Mouse (Mus musculus): ENCODE results near the gene AC134908.4. TPM values are rescaled to one million over a fixed set of nuclear protein-coding genes. Genes with fewer than 3 reads are reported as not detected.

Gene AC134908.4
- total and polyA plus RNA-seq, 2 experiments from 2014 or later: not detected

DNA sequence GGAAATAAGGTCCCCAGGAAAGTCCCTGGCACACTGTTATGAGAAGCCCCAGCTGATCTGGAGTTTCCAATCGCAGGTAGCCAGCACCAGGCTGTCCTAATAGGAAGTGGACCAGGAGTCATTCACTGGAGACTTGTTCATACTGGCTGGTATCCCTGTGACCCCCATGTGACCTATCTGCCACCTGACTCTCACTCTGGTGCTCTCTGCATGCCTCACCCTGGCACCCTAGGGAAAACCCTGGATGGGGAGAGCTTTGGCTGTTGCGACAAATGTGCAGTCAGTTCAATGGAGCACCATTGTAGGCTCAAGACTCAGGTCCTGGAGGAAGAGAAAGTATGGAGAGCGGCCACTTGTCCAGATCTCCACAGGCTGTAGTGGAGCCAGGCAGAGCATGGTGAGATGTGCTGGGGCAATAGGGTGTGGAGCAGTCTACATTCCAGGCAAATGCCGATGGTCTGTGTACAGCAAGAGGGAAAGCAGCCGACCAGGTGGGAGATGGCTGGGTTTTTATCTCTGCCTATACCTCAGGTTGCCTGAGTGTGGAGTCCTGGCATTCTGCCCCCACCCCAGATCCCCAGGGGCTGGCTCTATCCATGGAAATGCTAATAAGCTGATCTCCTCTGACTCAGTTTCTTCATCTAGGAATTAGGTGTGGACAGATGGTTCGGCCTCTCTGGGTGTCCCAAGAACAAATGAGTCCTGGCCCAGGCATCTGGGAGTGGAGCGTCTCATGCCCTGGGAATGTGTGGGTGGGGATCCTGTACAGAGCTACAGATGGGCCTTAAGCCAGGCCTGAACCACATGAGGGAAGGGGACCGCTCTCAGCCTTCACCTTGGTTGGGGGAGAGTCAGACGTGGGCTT lies 38.8 kb downstream of the AC134908.4 start:
- WGBS: 74% methylated on average over 9 of the region's 9 CpGs
- Histone ChIP-seq H3K9ac (no peak overlapping the region), H3K4me1 (ENCODE audit: insufficient read depth) (no peaks in the 10 kb centered on the region), H3K27ac (ENCODE audit: low read depth, low read length) (no peak overlapping the region), H3K9me3 (ENCODE audit: low read length) (no peaks in the 10 kb centered on the region), H3K4me2 (ENCODE audit: low read depth) (no peak overlapping the region), H3K27me3 (ENCODE audit: insufficient read depth, low read length) (no peaks in the 10 kb centered on the region), H3K4me3 (ENCODE audit: low read depth, low read length) (no peak overlapping the region), H3K36me3 (ENCODE audit: insufficient read depth) (no peaks in the 10 kb centered on the region)
- no peak for DNase-seq
- ATAC-seq: no peak
- no peak for TF ChIP-seq CTCF (IDR thresholded peaks at IDR 0.05; ENCODE audit: low read depth)

DNA sequence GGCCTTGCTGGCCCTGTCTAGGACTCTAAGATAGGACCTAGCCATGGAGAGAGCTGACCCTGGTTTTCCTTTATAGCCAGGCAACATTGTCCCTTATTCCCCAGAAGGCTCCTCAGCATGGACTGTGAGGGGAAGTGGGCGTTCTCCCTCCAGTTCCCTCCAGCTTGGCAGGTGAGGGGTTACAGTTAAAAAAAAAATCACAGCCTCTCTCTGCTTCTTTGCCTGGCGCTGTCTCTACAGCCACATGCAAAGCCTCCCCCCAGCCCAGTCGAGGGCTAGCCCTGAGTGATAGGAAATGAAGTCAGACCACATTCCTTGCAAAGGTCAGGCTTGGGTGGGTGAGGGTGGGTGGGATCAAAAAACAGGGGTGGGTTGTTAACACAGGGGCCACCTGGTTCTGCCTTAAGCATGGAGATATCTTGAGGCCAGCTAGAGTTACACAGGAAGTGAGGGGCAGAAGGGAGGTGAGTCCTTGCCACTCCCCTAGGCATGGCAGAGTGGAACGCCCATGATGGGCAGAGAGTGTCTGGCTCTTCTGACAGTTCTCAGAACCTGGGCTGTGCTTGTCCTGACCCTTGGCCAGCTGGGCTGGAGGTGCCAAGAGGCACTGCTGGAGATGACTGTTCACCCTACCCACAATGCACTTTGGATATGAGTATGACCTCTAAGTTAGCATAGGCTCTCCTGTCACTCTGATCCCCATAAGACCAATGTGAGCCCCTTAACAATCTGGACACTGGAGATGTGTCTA lies 39.7 kb downstream of the AC134908.4 start:
- no peaks in the 10 kb centered on the region for H3K36me3 ChIP-seq (ENCODE audit: insufficient read depth)
- H3K4me1 ChIP-seq (ENCODE audit: insufficient read depth): no peaks in the 10 kb centered on the region
- no peak overlapping the region for H3K4me2 ChIP-seq (ENCODE audit: low read depth)
- ATAC-seq: no peak
- no peak for DNase-seq
- no peak overlapping the region for H3K27ac ChIP-seq (ENCODE audit: low read depth, low read length)
- TF ChIP-seq CTCF (IDR thresholded peaks at IDR 0.05; ENCODE audit: low read depth): no peak
- no peaks in the 10 kb centered on the region for H3K27me3 ChIP-seq (ENCODE audit: insufficient read depth, low read length)
- WGBS: 66% methylated on average over 4 of the region's 4 CpGs
- H3K9me3 ChIP-seq (ENCODE audit: low read length): no peaks in the 10 kb centered on the region
- H3K4me3 ChIP-seq (ENCODE audit: low read depth, low read length): no peak overlapping the region
- H3K9ac ChIP-seq: no peak overlapping the region

DNA sequence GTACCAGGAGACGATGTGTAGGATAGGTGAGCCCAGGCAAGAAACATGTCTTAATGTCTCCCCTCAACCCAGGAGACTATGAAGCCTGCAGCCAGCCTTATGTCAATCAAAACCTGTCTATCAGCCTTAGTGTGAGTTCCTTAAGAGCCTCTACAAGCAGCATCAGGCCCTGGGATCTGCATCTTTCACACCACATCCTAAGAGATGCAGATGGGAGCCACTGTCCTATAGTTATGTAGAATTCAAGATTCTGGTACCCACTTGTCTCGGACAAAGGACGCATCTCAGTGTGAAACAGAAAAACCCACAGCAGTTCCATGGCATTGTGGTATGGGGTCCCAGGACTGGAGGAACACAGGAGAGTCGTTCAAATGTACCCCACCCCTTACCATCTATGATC lies 40.4 kb downstream of the AC134908.4 start:
- no peaks in the 10 kb centered on the region for H3K27me3 ChIP-seq (ENCODE audit: insufficient read depth, low read length)
- DNase-seq: no peak
- H3K27ac ChIP-seq (ENCODE audit: low read depth, low read length): no peak overlapping the region
- H3K4me1 ChIP-seq (ENCODE audit: insufficient read depth): no peaks in the 10 kb centered on the region
- H3K9me3 ChIP-seq (ENCODE audit: low read length): no peaks in the 10 kb centered on the region
- no peak for ATAC-seq
- TF ChIP-seq CTCF (IDR thresholded peaks at IDR 0.05; ENCODE audit: low read depth): no peak
- H3K36me3 ChIP-seq (ENCODE audit: insufficient read depth): no peaks in the 10 kb centered on the region
- no peak overlapping the region for H3K4me3 ChIP-seq (ENCODE audit: low read depth, low read length)
- 80% methylated on average over 4 of the region's 4 CpGs for WGBS
- H3K9ac ChIP-seq: no peak overlapping the region
- no peak overlapping the region for H3K4me2 ChIP-seq (ENCODE audit: low read depth)

DNA sequence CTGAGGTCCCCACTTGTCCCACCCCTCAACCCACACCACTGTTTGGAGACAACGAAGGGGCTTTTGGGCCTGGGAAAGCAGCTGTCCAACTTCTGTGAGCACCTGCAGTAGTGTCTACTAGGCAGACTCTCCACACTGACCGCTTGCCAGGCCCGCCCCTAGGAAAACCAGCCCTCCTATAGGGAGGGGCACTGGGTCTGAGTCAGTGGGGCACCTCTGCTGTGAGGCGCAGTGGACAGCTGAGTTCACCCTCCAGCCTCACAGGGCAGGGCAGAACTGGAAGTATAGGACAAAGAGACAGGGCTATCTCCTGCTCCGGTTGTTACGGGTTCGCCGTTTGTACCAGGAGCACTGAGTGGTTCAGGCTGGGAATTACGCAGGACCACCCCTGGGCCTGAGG lies 41.2 kb downstream of the AC134908.4 start, which contains the start of gene Msln:
Gene Msln (minus strand): TSS at position 138 of the 400 bp plus-strand sequence.
- Histone ChIP-seq H3K27ac (ENCODE audit: low read depth, low read length) (no peak within 1 kb of the TSS), H3K9me3 (ENCODE audit: low read length) (no peaks in the 10 kb centered on the region), H3K36me3 (ENCODE audit: insufficient read depth) (no peaks in the 10 kb centered on the region), H3K4me1 (ENCODE audit: insufficient read depth) (no peaks in the 10 kb centered on the region), H3K4me3 (ENCODE audit: low read depth, low read length) (no peak within 1 kb of the TSS), H3K4me2 (ENCODE audit: low read depth) (no peak within 1 kb of the TSS), H3K27me3 (ENCODE audit: insufficient read depth, low read length) (no peaks in the 10 kb centered on the region), H3K9ac (no peak within 1 kb of the TSS)
- ATAC-seq (no peak), DNase-seq (no peak)
- WGBS: 83% methylated on average over 9 of the region's 9 CpGs
- TF ChIP-seq CTCF (IDR thresholded peaks at IDR 0.05; ENCODE audit: low read depth): no peak

DNA sequence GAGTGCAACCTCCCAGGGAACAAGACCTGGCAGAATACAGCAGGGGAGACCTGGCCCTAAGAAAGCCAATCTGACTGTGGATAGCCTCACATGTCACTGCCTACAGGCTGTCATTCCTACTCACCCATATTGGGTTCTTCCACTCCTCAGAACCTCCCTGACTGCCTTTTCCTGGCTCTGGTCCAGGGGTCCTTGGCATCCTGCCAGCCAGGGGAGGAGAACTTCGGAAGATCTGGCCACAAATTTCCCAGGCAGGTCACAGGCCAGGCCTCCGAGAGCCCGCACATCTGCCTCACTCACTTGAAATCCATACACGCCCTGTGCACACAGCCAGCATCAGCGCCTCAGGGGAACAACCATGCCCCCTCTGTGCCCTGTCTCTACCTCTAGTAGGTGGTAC lies 44.0 kb downstream of the AC134908.4 start:
- peak; percentile 12 for DNase-seq
- no peak overlapping the region for H3K9ac ChIP-seq
- no peak overlapping the region for H3K4me2 ChIP-seq (ENCODE audit: low read depth)
- TF ChIP-seq CTCF (IDR thresholded peaks at IDR 0.05; ENCODE audit: low read depth): no peak
- no peaks in the 10 kb centered on the region for H3K9me3 ChIP-seq (ENCODE audit: low read length)
- no peaks in the 10 kb centered on the region for H3K36me3 ChIP-seq (ENCODE audit: insufficient read depth)
- H3K27me3 ChIP-seq (ENCODE audit: insufficient read depth, low read length): no peaks in the 10 kb centered on the region
- no peak overlapping the region for H3K4me3 ChIP-seq (ENCODE audit: low read depth, low read length)
- no peak for ATAC-seq
- H3K4me1 ChIP-seq (ENCODE audit: insufficient read depth): no peaks in the 10 kb centered on the region
- H3K27ac ChIP-seq (ENCODE audit: low read depth, low read length): no peak overlapping the region
- 30% methylated on average over 5 of the region's 5 CpGs for WGBS

DNA sequence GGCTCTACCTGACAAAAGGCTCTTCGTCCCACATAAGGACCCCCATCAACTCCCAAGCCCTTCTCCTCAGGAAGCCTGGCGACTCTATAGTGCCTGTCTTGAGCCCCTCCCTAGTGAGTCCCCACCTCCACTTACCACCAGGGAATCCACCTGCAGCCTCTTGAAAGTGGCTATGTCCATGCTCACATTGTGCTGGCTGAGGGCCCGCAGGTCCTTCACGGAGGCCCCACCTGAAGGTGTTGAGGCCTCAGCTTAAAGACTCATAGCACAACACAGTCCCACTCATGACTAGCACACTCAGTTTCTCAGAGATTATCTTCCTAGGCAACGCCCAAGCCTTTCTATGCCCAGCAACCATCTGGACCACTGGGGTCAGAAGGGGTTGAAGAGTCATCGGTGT lies 46.1 kb downstream of the AC134908.4 start:
- H3K9ac ChIP-seq: no peak overlapping the region
- TF ChIP-seq CTCF (IDR thresholded peaks at IDR 0.05; ENCODE audit: low read depth): no peak
- H3K4me3 ChIP-seq (ENCODE audit: low read depth, low read length): no peak overlapping the region
- DNase-seq: no peak
- H3K36me3 ChIP-seq (ENCODE audit: insufficient read depth): no peaks in the 10 kb centered on the region
- no peaks in the 10 kb centered on the region for H3K9me3 ChIP-seq (ENCODE audit: low read length)
- ATAC-seq: no peak
- H3K27ac ChIP-seq (ENCODE audit: low read depth, low read length): no peak overlapping the region
- no peak overlapping the region for H3K4me2 ChIP-seq (ENCODE audit: low read depth)
- H3K27me3 ChIP-seq (ENCODE audit: insufficient read depth, low read length): no peaks in the 10 kb centered on the region
- WGBS: 88% methylated on average over 6 of the region's 6 CpGs
- H3K4me1 ChIP-seq (ENCODE audit: insufficient read depth): no peaks in the 10 kb centered on the region

DNA sequence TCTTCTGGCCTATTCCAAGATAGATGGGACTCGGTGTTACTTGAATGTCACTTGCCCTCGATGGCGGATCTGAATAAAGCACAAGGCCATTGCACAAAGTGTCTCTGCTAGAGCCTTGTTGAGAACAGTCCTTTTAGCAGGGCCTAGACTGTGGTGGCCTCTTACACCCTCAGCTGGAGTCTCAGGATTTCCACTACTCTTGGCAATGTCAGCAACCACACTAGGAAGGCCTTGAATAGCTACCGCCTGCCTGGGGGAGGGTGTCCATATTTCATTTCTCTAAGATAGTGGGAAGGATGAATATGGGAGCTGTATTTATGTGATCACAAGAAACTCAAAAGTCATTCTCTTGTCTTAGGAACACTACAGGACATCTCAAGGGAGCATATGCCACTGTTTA lies 47.2 kb downstream of the AC134908.4 start:
- Histone ChIP-seq H3K9me3 (ENCODE audit: low read length) (no peaks in the 10 kb centered on the region), H3K27me3 (ENCODE audit: insufficient read depth, low read length) (no peaks in the 10 kb centered on the region), H3K4me2 (ENCODE audit: low read depth) (no peak overlapping the region), H3K36me3 (ENCODE audit: insufficient read depth) (no peaks in the 10 kb centered on the region), H3K27ac (ENCODE audit: low read depth, low read length) (no peak overlapping the region), H3K4me1 (ENCODE audit: insufficient read depth) (no peaks in the 10 kb centered on the region), H3K4me3 (ENCODE audit: low read depth, low read length) (no peak overlapping the region), H3K9ac (no peak overlapping the region)
- DNase-seq (no peak), ATAC-seq (no peak)
- 93% methylated on average over 4 of the region's 4 CpGs for WGBS
- no peak for TF ChIP-seq CTCF (IDR thresholded peaks at IDR 0.05; ENCODE audit: low read depth)
